In genomic region chr5:105598866-105599265, GRCm38 (mm10) we compare ENCODE assay signal across 8 mouse cellular contexts.
DNase-seq lines count a peak whose midpoint lies in the region; ATAC-seq lines count a peak whose summit lies in the region.
"Had no signal": no experiment of that assay in that cellular context is flagged by ENCODE, and none has a peak within 500 bp of the region (broad histone marks: within the 10 kb centered on the region; RNA-seq: fewer than 3 reads in every experiment).

No protein-coding gene starts in this region.

- ATAC-seq in liver, embryonic 16.5 days (ENCODE audit: low read depth) = peak; percentile 45; the same call in 1 of the 2 replicates

- H3K9ac ChIP-seq in liver, embryonic 16.5 days (ENCODE audit: low read depth, low read length) = no peak overlapping the region
- H3K9ac ChIP-seq: stomach, embryonic 15.5 days had no signal

- H3K4me1 ChIP-seq in liver, embryonic 16.5 days (ENCODE audit: control insufficient read depth, low read depth, low read length) = no peaks in the 10 kb centered on the region
- H3K4me1 ChIP-seq: stomach, embryonic 15.5 days had no signal

- H3K27me3 ChIP-seq in liver, embryonic 16.5 days (ENCODE audit: control insufficient read depth, insufficient read depth, low read depth, low read length) = no peaks in the 10 kb centered on the region
- H3K27me3 ChIP-seq: stomach, embryonic 15.5 days had no signal

- H3K9me3 ChIP-seq in liver, embryonic 16.5 days (replicated peaks; ENCODE audit: control insufficient read depth, low read length) = no peaks in the 10 kb centered on the region
- H3K9me3 ChIP-seq: stomach, embryonic 15.5 days had no signal

- 49% methylated on average over 9 of the region's 9 CpGs for WGBS in liver, embryonic 16.5 days (ENCODE audit: insufficient replicate concordance)

- no peak overlapping the region for H3K4me3 ChIP-seq in liver, embryonic 16.5 days (ENCODE audit: low read depth, low read length)
- H3K4me3 ChIP-seq: stomach, embryonic 15.5 days had no signal

- H3K27ac ChIP-seq in liver, embryonic 16.5 days (ENCODE audit: low read length) = no peak overlapping the region
- H3K27ac ChIP-seq: stomach, embryonic 15.5 days had no signal

- peak; percentile 31 for DNase-seq in thymus, postnatal 14 days
- no peak for DNase-seq in thymus, postnatal 4 days
- peak; percentile 61 to 66 for DNase-seq in heart, adult 9 months (ENCODE audit: low spot score in 2 of 2)
- DNase-seq in frontal cortex, postnatal 14 days (ENCODE audit: low spot score in 2 of 2) = no peak
- no peak for DNase-seq in right cerebral cortex, postnatal 4 days
- DNase-seq in left cerebral cortex, adult 11 months (ENCODE audit: low spot score) = no peak

- H3K36me3 ChIP-seq in liver, embryonic 16.5 days (ENCODE audit: control insufficient read depth, insufficient read depth) = no peaks in the 10 kb centered on the region
- H3K36me3 ChIP-seq: stomach, embryonic 15.5 days had no signal

- no peak overlapping the region for H3K4me2 ChIP-seq in liver, embryonic 16.5 days (ENCODE audit: low read depth, low read length)
- H3K4me2 ChIP-seq: stomach, embryonic 15.5 days had no signal

Comparison
In these comparisons a context has a peak if more than half of its experiments do, and no peak if none do; other contexts are left out.
1. DNase-seq: peak in thymus, postnatal 14 days (single experiment) and heart, adult 9 months (2 of 2); none in thymus, postnatal 4 days (single experiment), frontal cortex, postnatal 14 days (0 of 2), right cerebral cortex, postnatal 4 days (single experiment) and left cerebral cortex, adult 11 months (single experiment).